Mouse (Mus musculus): Measurements from ENCODE around the gene Ccl4.
A peak's percentile ranks its signal among the peaks of the same experiment; 100 is the strongest.

Ccl4 gene

DNA sequence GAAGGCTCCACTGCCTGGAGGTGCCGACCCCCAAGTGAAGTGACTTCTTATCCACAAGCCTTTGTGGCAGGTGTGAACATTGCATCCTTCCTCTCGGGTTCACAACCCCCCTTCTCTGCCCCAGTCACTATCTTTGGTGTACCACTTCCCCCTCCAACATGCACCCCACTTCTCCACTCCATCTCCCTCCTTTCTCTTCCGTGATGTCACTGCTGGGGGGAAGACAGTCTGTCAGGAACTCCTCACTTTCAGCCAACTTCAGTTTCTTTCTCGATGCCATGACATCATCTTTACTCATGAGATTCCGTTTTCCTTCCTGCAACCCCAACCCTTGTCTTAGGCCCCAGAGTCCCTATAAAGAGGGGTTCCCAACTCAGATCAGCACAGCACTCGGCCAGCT lies at the start of gene Ccl4:
Gene Ccl4, plus strand, starts transcription at position 381 of the 400 bp plus-strand sequence.
- DNase-seq, result peak; percentile 54 to 59

- DNase-seq, result no peak
Observed at GRCm38 (mm10) chr11:83616586-83616985, 45.8 kb upstream of the Ccl4 start.

DNA sequence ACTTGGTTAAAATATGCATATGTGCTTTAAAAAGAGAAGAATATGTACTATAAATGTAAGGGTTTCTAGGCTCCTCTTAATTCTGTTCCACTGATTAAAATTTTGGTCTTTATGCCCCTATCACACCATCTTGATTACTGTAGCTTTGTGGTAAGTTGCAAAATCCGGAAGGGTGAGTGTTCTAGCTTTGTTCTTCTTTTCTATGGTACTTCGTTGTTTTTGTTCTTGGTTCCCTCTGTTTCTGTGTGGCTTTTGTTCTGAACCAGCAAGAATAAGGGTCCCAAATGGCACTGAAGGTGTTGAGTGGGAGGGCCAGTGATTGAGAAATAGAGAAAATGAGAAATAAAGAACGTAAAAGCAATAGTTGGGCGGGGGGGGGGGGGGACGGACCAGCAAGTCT lies 44.1 kb upstream of the Ccl4 start:
- no peak for DNase-seq

DNA sequence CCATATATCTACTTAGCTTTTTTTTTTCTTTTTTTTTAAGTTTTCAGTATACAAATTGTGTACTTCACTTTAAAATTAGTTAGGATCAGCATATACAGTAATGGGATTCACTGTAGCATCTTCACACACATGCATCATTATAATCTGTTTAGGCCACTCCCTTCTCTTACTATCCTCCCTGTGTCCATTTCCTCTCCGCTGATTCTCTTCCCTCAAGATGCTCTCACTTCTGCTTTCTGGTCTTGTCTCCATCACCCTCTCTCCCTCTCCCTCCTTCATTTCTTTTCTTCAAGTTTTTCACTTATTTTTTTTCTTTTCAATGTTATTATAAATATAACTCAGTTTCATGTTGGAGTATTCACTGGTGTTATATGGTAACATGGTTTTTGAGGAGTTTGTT lies 43.3 kb upstream of the Ccl4 start:
- DNase-seq, result no peak

DNA sequence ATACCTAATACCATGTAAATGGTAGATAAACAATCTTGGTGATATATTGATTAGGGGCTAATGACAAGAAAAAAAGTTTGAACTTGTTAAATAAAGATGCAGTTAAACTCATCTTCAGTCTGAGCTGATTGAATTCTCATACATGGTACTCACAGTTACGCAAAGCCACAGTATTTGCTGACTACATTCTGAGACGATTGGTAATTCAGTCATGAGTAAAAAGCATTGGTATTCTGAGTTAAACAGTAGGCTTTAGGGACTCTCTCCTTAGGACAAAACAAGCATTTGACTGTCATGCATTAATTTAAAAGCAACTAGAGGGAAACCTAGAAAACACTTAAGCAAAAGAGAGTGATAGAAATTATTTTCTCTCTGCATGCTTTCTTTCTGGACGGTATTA lies 38.8 kb upstream of the Ccl4 start:
- DNase-seq, result no peak

- DNase-seq, result no peak
Observed at GRCm38 (mm10) chr11:83628808-83629207, 33.6 kb upstream of the Ccl4 start.

- DNase-seq, result no peak
Observed at GRCm38 (mm10) chr11:83630630-83631029, 31.8 kb upstream of the Ccl4 start.

DNA sequence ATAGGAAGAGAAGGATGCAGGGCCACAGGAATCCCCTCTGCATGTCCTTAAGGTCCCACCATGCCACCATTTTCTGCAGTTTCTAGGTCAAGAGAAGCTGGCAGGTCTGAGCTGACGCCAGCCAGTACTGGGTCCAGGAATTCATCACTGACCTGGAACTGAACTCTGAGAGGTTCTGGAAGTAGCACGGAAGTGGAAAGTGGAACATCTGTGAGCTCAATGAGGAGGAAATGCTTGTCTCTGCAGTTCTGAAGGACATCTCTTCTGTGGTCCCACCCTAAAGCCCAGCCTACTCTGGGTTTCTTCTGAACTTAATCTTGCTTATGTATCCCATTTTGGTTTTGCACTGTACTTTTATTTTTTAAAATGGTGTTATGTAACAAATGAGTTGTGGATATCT lies 31.3 kb upstream of the Ccl4 start:
- no peak for DNase-seq

DNA sequence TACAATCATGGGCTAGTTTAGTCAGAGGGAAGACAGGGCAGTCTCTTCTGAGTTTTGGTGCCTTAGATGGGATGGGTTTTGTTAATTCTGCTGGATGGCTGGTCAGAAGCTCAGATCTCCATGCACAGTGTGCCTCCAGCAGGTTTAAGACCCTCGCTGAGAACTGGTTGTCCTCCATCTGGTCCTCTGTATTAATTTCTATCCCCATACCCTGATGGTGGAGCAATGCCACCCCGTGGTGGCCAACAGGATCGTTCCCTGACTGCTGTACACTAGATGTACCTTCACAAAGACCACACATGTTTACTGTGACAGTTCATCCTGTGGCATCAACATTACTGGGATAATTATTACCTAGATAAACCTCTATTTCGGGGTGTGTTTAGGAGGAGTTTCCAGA lies 29.6 kb upstream of the Ccl4 start:
- DNase-seq, result peak; percentile 37 to 47

DNA sequence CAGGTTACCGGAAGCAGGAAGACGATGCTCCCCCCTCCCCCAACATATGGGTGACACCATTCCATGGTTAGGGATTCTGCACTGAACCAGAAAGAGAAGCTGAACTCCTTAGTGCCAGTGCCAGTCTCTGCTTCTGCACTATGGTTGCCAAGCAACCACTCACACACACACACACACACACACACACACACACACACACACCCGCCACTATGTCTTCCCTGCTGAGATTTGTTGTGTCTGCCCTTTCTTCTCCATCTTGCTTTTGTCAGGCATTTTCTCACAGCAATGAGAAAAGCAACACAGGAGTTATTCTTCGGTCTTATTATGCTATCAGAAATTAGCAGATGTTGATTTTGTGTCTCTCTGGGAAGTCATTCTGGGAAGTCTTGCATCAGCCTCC lies 28.0 kb upstream of the Ccl4 start:
- DNase-seq, result no peak

DNA sequence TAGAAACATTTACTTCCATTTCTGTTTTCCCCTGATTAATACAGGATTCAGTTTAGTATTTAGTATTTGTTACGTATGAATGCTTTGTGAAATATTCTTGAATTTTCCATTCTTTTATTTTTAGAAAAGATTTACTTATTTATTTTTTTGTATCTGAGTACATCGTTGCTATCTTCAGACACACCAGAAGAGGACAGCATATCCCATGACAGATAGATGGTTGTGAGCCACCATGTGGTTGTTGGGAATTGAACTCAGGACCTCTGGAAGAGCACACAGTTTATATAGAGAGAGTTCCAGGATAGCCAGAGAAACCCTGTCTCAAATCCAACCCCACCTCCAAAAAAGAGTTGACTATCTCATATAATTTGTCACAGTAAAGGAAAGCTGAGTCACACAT lies 27.5 kb upstream of the Ccl4 start:
- DNase-seq, result no peak

DNA sequence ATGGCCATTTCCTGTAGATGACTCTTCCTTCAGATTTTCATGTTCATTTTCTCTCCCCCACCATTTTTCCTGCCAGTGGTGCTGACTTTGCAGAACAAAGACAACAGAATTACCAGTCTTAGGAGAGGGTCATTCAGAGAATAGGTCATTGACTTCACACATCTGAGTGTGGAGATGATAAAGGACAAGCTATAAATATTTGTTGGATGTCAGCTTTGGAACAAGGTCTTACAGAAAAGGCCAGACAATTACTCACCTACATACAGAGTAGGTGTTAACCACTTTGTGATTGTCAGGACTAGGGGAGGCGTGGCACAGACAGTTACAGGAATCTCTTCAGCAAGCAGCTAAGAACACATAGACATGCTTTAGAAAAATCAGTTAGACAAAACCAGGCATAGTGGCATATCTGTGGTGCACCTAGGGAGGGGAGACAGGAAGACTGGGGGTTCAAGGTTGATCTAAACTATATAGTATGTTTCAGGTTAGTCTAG lies 25.6 kb upstream of the Ccl4 start:
- no peak for DNase-seq

- DNase-seq, result peak; percentile 23 to 25
Observed at GRCm38 (mm10) chr11:83638934-83639333, 23.4 kb upstream of the Ccl4 start.

DNA sequence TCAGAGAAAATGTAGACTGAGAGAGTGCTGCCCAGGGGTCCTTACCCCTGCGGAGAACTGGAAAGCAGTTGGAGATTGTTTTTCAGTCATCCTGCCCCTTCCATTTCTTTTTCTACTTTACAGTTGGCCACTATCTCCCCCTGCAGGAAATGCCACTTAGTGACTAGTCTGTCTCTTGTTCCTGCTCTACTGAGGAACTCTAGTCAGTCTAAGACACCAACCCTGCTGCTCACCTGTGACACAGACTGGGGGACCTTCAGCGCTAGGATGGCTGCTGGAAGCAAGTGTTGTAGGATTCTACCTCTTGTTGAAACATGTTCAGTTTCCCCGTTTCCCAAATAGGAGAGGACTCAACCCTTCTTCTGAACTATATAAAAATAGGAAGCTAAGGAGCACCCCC lies 22.9 kb upstream of the Ccl4 start:
- DNase-seq, result peak; percentile 65 to 73

DNA sequence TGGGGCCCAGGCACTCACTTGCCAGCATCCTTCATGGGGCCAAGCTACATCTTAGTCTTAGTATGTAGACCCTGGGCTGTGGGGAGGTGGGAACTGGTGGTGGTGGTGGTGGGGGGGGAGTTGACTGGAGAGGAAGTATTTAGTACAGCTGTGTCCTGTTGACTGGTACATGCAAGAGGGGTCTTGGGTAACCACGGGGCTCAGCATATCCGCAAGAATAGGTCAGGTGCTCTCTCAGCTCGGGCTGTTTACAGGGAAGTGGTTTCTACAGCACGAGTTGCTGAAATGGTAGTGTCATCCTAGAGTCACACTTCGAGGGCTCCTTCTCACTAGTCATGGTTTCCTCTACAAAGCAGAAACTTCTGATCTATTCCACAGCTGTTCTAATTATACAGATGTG lies 22.2 kb upstream of the Ccl4 start:
- DNase-seq, result peak; percentile 74 to 84

- peak; percentile 48 to 52 for DNase-seq
Observed at GRCm38 (mm10) chr11:83641216-83641615, 21.2 kb upstream of the Ccl4 start.

DNA sequence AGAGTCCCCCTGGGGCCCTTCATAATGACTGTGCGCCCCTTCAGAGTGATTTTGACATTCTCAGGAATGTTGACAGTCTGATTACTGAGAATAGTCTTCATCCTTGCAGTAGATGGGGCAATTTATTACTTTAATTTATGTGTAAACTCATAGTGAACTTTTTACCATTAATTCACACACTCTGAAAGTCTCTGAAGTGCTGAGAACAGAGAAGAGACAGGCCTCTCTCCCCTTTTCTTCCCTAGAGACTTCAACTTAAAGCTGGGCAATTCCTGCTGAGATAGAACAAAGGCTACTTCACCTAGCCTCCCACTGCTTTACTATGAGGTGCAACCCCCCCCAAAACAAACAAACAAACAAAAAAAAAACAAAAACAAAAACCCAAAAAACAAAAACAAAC lies 16.9 kb upstream of the Ccl4 start, which contains the start of gene Rpl9-ps1:
Gene Rpl9-ps1, minus strand, starts transcription at position 101 of the 400 bp plus-strand sequence.
- DNase-seq, result no peak

GRCm38 (mm10) chr11:83646356-83647149 lies 15.8 kb upstream of the Ccl4 start:
- no peak for DNase-seq

- peak; percentile 31 to 32 for DNase-seq
Observed at GRCm38 (mm10) chr11:83649305-83649841, 13.0 kb upstream of the Ccl4 start, which contains the start of gene Ccl3. Gene Ccl3 (minus strand): TSS chr11:83649355.

- no peak for DNase-seq
Observed at GRCm38 (mm10) chr11:83654606-83655005, 7.8 kb upstream of the Ccl4 start.

- DNase-seq, result no peak
Observed at GRCm38 (mm10) chr11:83657508-83657907, 4.9 kb upstream of the Ccl4 start.

DNA sequence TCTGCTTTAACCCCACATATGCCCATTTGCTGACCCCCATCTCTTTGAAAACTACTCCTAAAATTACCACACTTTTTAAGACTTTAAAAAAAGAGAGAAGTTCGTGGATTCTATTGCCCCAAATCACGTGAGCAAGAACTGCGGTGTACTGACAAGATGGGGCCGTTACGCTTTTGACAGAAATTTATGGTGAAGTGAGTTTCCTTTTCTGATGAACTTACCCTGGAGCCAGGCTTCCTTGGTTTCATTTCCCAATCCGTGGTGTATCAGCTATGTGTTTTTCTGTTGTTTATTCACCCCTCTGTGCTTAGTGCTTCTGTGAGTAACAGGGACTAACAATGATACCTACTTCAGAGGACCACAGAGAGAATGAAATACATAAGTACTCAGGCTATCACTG lies 3.6 kb upstream of the Ccl4 start:
- peak in 1 of 2 experiments; percentile 18 for DNase-seq

- no peak for DNase-seq
Observed at GRCm38 (mm10) chr11:83663532-83663931, 1.1 kb downstream of the Ccl4 start.

DNA sequence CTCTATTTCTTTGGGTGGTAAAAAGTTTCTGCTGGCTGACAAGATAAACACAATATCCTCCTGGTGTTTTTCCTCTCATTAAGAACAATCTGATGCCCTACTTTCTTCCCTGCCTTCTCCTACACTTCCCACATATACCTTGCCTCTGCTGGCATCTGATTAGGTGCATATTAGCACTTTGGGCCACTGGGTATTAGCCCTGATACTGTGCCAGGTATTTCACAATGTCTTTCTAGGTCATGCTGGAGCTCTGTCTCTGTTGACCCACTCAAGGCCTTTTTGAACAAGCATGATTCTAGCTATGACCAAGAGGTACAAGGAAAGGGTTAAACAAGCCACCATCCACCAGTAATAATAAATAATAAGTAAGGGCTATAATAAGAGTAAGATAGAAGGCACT lies 9.4 kb downstream of the Ccl4 start:
- no peak for DNase-seq
